ENCODE assay signal across 8 mouse cellular contexts in the genomic region with DNA sequence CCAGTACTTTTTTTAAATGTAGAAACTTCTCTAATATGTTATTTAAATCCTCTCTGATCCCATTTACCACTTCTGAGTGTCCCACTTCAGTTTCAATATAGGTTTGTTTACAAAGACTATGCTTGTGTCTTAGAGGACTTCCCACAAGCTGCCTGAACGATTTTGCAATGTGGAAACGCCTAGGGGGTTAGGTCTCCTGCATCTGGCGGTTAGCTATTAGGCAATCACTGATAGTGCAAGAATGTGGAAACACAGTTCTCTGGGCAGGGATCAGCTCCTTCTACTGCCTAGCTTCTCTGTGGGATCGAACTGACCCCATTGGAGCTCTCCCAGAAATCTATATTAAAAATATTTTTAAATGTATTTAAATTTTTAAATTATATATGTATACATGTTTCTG. TPM values are rescaled to one million over a fixed set of nuclear protein-coding genes. Genes with fewer than 3 reads are reported as not detected.
DNase-seq lines count a peak whose midpoint lies in the region; ATAC-seq and TF ChIP-seq lines count a peak whose summit lies in the region.

TSS of gene Cask (minus strand) at position 83 of the 400 bp plus-strand sequence.

- 24% methylated on average over 4 of the region's 4 CpGs for WGBS in intestine, embryonic 14.5 days
- 19% methylated on average over 4 of the region's 4 CpGs for WGBS in intestine, postnatal 0 days
- 55% methylated on average over 4 of the region's 4 CpGs for WGBS in midbrain, embryonic 13.5 days

- no peak within 1 kb of the TSS for H3K27ac ChIP-seq in intestine, embryonic 14.5 days (ENCODE audit: low read depth)
- H3K27ac ChIP-seq in intestine, postnatal 0 days (ENCODE audit: low read depth, low read length) = no peak within 1 kb of the TSS
- H3K27ac ChIP-seq in midbrain, embryonic 13.5 days = no peak within 1 kb of the TSS

- H3K4me1 ChIP-seq in intestine, embryonic 14.5 days (replicated peaks; ENCODE audit: control insufficient read depth, insufficient read depth, low read length) = no peaks in the 10 kb centered on the region
- H3K4me1 ChIP-seq in intestine, postnatal 0 days (replicated peaks; ENCODE audit: control insufficient read depth, insufficient read depth, low read length) = no peaks in the 10 kb centered on the region
- no peaks in the 10 kb centered on the region for H3K4me1 ChIP-seq in midbrain, embryonic 13.5 days (replicated peaks)

- H3K9me3 ChIP-seq in intestine, embryonic 14.5 days (ENCODE audit: control insufficient read depth, low read length) = no peaks in the 10 kb centered on the region
- H3K9me3 ChIP-seq in intestine, postnatal 0 days (ENCODE audit: control insufficient read depth) = no peaks in the 10 kb centered on the region
- H3K9me3 ChIP-seq in midbrain, embryonic 13.5 days = no peaks in the 10 kb centered on the region

- no peak within 1 kb of the TSS for H3K4me3 ChIP-seq in intestine, embryonic 14.5 days (ENCODE audit: low read depth, low read length)
- H3K4me3 ChIP-seq in intestine, postnatal 0 days (ENCODE audit: low read depth, low read length) = no peak within 1 kb of the TSS
- H3K4me3 ChIP-seq in midbrain, embryonic 13.5 days (replicated peaks) = no peak within 1 kb of the TSS

- ATAC-seq in intestine, embryonic 14.5 days (replicated peaks; ENCODE audit: low FRiP score, low TSS enrichment, low read depth) = no peak
- no peak for ATAC-seq in intestine, postnatal 0 days
- no peak for ATAC-seq in midbrain, embryonic 13.5 days

- no peak for DNase-seq in intestine, embryonic 14.5 days (ENCODE audit: low spot score)
- DNase-seq in adrenal gland, postnatal 36 days = peak; percentile 2 to 13
- no peak for DNase-seq in gastrocnemius, postnatal 4 days (ENCODE audit: low spot score in 2 of 2)
- DNase-seq in left cerebral cortex, postnatal 14 days (ENCODE audit: low spot score in 2 of 2) = no peak
- DNase-seq in thymus, postnatal 0 days (ENCODE audit: low spot score) = no peak
- no peak for DNase-seq in spleen, adult 12 weeks (ENCODE audit: low spot score)

- no peak within 1 kb of the TSS for H3K4me2 ChIP-seq in intestine, embryonic 14.5 days (ENCODE audit: low read length)
- no peak within 1 kb of the TSS for H3K4me2 ChIP-seq in intestine, postnatal 0 days (replicated peaks; ENCODE audit: low read depth)
- H3K4me2 ChIP-seq in midbrain, embryonic 13.5 days (replicated peaks) = no peak within 1 kb of the TSS

- H3K36me3 ChIP-seq in intestine, embryonic 14.5 days (ENCODE audit: control insufficient read depth, insufficient read depth, low read length) = no peaks in the 10 kb centered on the region
- no peaks in the 10 kb centered on the region for H3K36me3 ChIP-seq in intestine, postnatal 0 days (ENCODE audit: control insufficient read depth, insufficient read depth)
- H3K36me3 ChIP-seq in midbrain, embryonic 13.5 days = no peaks in the 10 kb centered on the region

- no peak within 1 kb of the TSS for H3K9ac ChIP-seq in intestine, embryonic 14.5 days (ENCODE audit: low read length)
- no peak within 1 kb of the TSS for H3K9ac ChIP-seq in intestine, postnatal 0 days (ENCODE audit: low read depth, low read length)
- H3K9ac ChIP-seq in midbrain, embryonic 13.5 days (replicated peaks) = no peak within 1 kb of the TSS

- H3K27me3 ChIP-seq in intestine, embryonic 14.5 days (replicated peaks; ENCODE audit: control insufficient read depth, insufficient read depth, low read length) = no peaks in the 10 kb centered on the region
- no peaks in the 10 kb centered on the region for H3K27me3 ChIP-seq in intestine, postnatal 0 days (replicated peaks; ENCODE audit: control insufficient read depth, insufficient read depth, low read length)
- H3K27me3 ChIP-seq in midbrain, embryonic 13.5 days = no peaks in the 10 kb centered on the region

- intact Hi-C loops in left cerebral cortex, postnatal 14 days (cut with DNase I) = no loop called here

- no peak for TF ChIP-seq CTCF in intestine, postnatal 0 days (IDR thresholded peaks at IDR 0.05; ENCODE audit: low read depth)

RNA-seq across cellular contexts. Expression of gene Cask, which starts in this region (rescaled TPM):
- polyA plus RNA-seq in intestine, embryonic 14.5 days (2014; fragmentation: Nextera tagmentation; extraction: Ambion mirVana) = 14.3 and 16.0 TPM in 2 replicates
- polyA plus RNA-seq in intestine, postnatal 0 days (2015; fragmentation: Nextera tagmentation; extraction: Ambion mirVana) = 9.0 and 9.8 TPM in 2 replicates
- total RNA-seq in adrenal gland, postnatal 36 days (2021) = 10 to 100 TPM; 32.9 to 42.1 TPM
- total RNA-seq in gastrocnemius, postnatal 4 days (2021) = 10 to 100 TPM; 35.7 to 46.0 TPM
- total RNA-seq in left cerebral cortex, postnatal 14 days (2021) = 100 to 1,000 TPM; 134 to 140 TPM
- 45.7 and 49.1 TPM in 2 replicates for polyA plus RNA-seq in midbrain, embryonic 13.5 days (2015; fragmentation: Nextera tagmentation; extraction: Ambion mirVana)
- 2.5 and 2.8 TPM in 2 replicates for polyA plus RNA-seq in thymus, postnatal 0 days (2015; fragmentation: Nextera tagmentation; extraction: Ambion mirVana)

Comparison
In these comparisons a context has a peak if more than half of its experiments do, and no peak if none do; other contexts are left out.
1. DNase-seq: peak in adrenal gland, postnatal 36 days (2 of 2); none in intestine, embryonic 14.5 days (single experiment), gastrocnemius, postnatal 4 days (0 of 2), left cerebral cortex, postnatal 14 days (0 of 2), thymus, postnatal 0 days (single experiment) and spleen, adult 12 weeks (single experiment).